Mouse (Mus musculus) forebrain, embryonic 10.5 days (tissue): ENCODE results near the gene Kcnma1. TPM values are rescaled to one million over a fixed set of nuclear protein-coding genes. Genes with fewer than 3 reads are reported as not detected.
A peak's percentile ranks its signal among the peaks of the same experiment; 100 is the strongest.

Experiments
- DNase-seq: peaks from one replicate; pipeline ENCODE4 v3.0.0-alpha.2; 2017; ENCODE audit warnings: low spot score; ENCODE audit errors: extremely low spot score
- H3K27ac ChIP-seq: fragments of 300-500 bp; sonication (generic); 2 replicates; pipeline ENCODE4 v1.5.1; 2016; ENCODE audit warnings: mild to moderate bottlenecking
- H3K27me3 ChIP-seq: fragments of 300-500 bp; sonication (generic); 2 replicates; pipeline ENCODE4 v1.6.1; 2016; ENCODE audit warnings: mild to moderate bottlenecking; ENCODE audit not compliant: poor library complexity, severe bottlenecking
- H3K36me3 ChIP-seq: fragments of 300-500 bp; sonication (generic); replicated peaks from 2 replicates; pipeline ENCODE4 v1.6.1; 2016; ENCODE audit warnings: mild to moderate bottlenecking, moderate library complexity
- H3K4me1 ChIP-seq: fragments of 300-500 bp; sonication (generic); 2 replicates; pipeline ENCODE4 v1.6.1; 2016
- H3K4me3 ChIP-seq: fragments of 300-500 bp; sonication (generic); 2 replicates; pipeline ENCODE4 v1.5.1; 2016; ENCODE audit warnings: mild to moderate bottlenecking, moderate library complexity
- H3K9me3 ChIP-seq: fragments of 300-500 bp; sonication (generic); 2 replicates; pipeline ENCODE4 v1.6.1; 2016; ENCODE audit warnings: mild to moderate bottlenecking, moderate library complexity
- WGBS: fragments of 180-500 bp; shearing (Covaris S2); methylation state at CpG from one replicate; pipeline ENCODE4 v1.1.7; 2016; 5-methylcytosine and 5-hydroxymethylcytosine counted together
- polyA plus RNA-seq: library from polyadenylated mRNA; unstranded; fragments of >200 nt; fragmentation: Nextera tagmentation; extraction: Ambion mirVana; gene quantifications from 2 replicates; pipeline ENCODE4 v1.2.1, GENCODE M21; 2016

The Kcnma1 gene
- polyA plus RNA-seq, 1 experiment from 2014 or later = 0.32 TPM

- no peaks in the 10 kb centered on the region for H3K9me3 ChIP-seq
- H3K27me3 ChIP-seq = no peaks in the 10 kb centered on the region
- no peak overlapping the region for H3K27ac ChIP-seq
- 57% methylated on average over 13 of the region's 13 CpGs for WGBS
- peak; percentile 47 for DNase-seq
- 0 out of 2 replicates have a peak, but pooled peaks cover 4% of the 10 kb centered on the region for H3K4me1 ChIP-seq
- no peaks in the 10 kb centered on the region for H3K36me3 ChIP-seq
- no peak overlapping the region for H3K4me3 ChIP-seq
Measured at GRCm38 (mm10) chr14:23791261-23791691, 223.0 kb downstream of the Kcnma1 start.

DNA sequence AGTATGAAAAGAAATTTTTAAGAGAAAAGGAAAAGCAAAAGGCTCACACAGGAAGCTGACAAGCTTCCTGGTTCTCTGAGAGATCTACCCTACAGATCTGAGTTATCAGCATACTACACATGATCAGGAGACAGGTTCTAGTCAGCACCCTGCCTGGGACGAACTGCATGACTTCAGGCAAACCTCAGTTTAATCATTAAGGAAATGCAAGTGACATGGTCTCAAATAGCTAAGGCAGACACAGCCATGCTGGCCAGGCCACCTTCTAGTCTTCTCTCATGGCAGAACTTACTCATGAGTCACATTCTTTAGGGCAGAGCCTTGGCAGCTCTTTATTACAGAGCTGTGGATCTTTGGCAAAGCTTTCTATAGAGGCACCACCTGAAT, 227.6 kb downstream of the Kcnma1 start:
- Histone ChIP-seq H3K9me3 (no peaks in the 10 kb centered on the region), H3K4me3 (no peak overlapping the region), H3K4me1 (peaks cover 13% of the 10 kb centered on the region), H3K27me3 (no peaks in the 10 kb centered on the region), H3K36me3 (no peaks in the 10 kb centered on the region), H3K27ac (no peak overlapping the region)
- WGBS = 65% methylated on average over 1 of the region's 1 CpGs
- DNase-seq = no peak

DNA sequence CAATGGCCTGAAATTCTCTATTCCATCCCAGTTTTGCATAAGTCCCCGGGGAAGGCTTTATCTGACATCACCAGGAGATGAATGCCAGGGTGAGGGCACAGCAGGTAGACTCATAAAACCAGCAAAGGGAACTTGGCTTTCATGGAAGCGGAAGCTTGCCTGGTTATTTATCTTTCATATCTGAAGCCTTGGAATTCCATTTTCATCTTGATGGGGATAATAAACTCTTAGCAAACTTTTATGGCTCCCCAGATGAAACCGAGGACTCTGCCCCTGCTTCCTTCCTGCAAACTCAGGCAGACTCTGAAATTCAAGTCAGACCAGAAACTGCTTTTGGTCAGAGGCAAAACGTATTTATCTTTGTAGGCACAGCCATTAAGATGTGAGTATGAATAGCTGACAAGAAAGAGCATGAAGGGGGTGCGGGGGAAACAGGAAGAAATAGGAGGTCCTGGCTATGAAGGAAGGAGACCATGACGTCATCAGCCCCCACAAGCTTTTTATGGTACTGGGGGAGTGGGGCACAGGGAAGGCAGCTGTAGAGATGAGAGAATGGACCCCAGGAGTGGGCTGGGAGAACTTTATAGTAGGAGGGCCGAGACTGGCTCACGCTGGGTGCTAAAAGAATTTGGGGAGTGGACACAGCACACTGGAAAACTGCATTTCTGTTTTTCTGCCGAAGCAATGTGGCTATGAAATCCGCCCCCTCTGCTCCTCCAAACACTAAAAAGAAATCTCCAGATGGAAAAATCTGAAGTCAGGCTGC, 228.2 kb downstream of the Kcnma1 start:
- H3K4me3 ChIP-seq = no peak overlapping the region
- no peak overlapping the region for H3K27ac ChIP-seq
- H3K27me3 ChIP-seq = no peaks in the 10 kb centered on the region
- H3K9me3 ChIP-seq = no peaks in the 10 kb centered on the region
- H3K36me3 ChIP-seq = no peaks in the 10 kb centered on the region
- DNase-seq = no peak
- peaks cover 13% of the 10 kb centered on the region for H3K4me1 ChIP-seq
- WGBS = 75% methylated on average over 10 of the region's 10 CpGs

DNA sequence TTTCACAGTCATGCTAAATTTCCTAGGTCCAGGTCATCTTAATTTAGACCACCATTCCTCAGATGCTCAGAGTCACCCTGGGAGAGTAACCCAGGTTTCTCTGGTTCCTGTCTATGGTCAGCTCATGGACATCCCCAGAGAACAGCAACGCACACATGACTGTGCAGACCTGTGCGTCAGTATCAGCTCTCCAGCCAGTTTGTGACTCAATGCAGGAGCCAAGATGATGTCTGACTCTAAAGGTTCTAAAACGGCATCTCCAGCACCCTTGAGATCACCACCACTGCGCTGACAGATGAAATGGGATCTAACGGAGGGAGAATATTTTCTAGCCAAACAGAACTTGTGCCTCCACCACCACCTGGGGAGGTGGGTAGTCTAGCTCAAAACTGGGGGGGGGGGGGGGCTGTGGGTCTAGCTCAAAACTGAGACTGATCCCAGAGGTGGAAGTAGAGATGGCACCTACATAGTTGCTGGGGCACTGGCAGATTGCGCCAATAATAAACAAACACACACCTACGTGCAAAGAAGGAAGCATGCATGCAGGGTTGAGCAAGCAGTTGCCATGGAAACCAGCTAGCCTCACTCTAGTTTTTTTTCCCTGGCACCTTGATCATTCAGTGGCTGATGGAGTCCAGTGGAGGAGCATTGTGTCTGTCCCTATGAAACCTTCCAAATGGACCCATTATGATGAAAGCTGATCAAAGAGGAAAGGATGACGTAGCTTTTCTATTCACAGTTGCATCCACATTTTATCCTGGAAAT, 231.3 kb downstream of the Kcnma1 start:
- H3K9me3 ChIP-seq = no peaks in the 10 kb centered on the region
- peaks cover 13% of the 10 kb centered on the region for H3K4me1 ChIP-seq
- no peak overlapping the region for H3K27ac ChIP-seq
- H3K4me3 ChIP-seq = no peak overlapping the region
- no peaks in the 10 kb centered on the region for H3K27me3 ChIP-seq
- DNase-seq = no peak
- no peaks in the 10 kb centered on the region for H3K36me3 ChIP-seq
- 73% methylated on average over 8 of the region's 8 CpGs for WGBS

- Histone ChIP-seq H3K36me3 (no peaks in the 10 kb centered on the region), H3K9me3 (no peaks in the 10 kb centered on the region), H3K4me1 (no peaks in the 10 kb centered on the region), H3K4me3 (no peak overlapping the region), H3K27ac (no peak overlapping the region), H3K27me3 (no peaks in the 10 kb centered on the region)
- WGBS = 96% methylated on average over 2 of the region's 2 CpGs
- DNase-seq = no peak
Measured at GRCm38 (mm10) chr14:23774542-23774941, 239.7 kb downstream of the Kcnma1 start.

- H3K27me3 ChIP-seq = no peaks in the 10 kb centered on the region
- 89% methylated on average over 3 of the region's 3 CpGs for WGBS
Measured at GRCm38 (mm10) chr14:23772685-23773084, 241.6 kb downstream of the Kcnma1 start.

DNA sequence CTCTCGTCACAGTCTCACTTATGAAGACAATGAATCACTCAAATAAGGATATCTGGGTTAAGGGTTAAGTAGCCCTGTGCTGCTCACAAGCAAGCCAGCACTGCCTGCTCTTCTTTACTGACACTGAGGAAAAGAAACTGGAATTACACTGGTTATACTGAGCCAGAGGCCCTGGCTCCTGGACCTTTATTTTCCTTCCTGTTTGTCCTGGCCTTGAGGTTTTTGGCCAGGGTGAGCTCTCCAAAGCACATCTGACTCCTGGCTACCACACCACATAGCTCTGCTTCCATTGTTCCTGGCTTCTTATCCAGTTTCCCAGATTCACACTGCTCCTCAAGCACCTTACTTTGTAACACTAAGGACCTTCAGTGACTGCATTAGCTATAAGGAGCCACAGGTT, 242.5 kb downstream of the Kcnma1 start:
- Histone ChIP-seq H3K36me3 (no peaks in the 10 kb centered on the region), H3K4me3 (no peak overlapping the region), H3K27me3 (no peaks in the 10 kb centered on the region), H3K27ac (no peak overlapping the region), H3K9me3 (no peaks in the 10 kb centered on the region), H3K4me1 (no peaks in the 10 kb centered on the region)
- 79% methylated on average over 1 of the region's 1 CpGs for WGBS
- no peak for DNase-seq

More at GRCm38 (mm10) chr14:23772685-23773084, 241.6 kb downstream of the Kcnma1 start:
- Histone ChIP-seq H3K4me1 (no peaks in the 10 kb centered on the region), H3K9me3 (no peaks in the 10 kb centered on the region), H3K27ac (no peak overlapping the region), H3K4me3 (no peak overlapping the region), H3K36me3 (no peaks in the 10 kb centered on the region)
- no peak for DNase-seq

DNA sequence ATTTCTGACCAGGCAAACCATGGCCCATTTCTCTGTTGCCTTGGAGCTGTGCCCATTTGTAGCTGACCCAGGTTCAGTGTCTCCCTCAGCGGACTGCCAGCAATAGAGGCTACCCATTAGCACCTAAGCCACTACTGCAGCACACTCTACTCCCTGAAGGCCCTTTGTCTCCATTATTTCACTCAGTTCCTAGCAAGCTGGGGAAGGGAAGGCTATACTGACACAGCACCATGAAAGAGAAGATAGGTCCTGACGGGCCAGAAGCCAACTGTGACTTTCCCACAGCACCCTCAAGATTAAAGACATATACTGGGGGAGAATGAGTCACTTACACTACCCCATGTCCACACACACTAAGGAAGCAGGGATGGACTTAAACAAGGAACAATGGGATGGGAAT, 251.8 kb downstream of the Kcnma1 start:
- Histone ChIP-seq H3K36me3 (no peaks in the 10 kb centered on the region), H3K27me3 (no peaks in the 10 kb centered on the region), H3K4me1 (no peaks in the 10 kb centered on the region), H3K4me3 (no peak overlapping the region), H3K27ac (no peak overlapping the region), H3K9me3 (no peaks in the 10 kb centered on the region)
- 87% methylated on average over 2 of the region's 2 CpGs for WGBS
- no peak for DNase-seq

- Histone ChIP-seq H3K4me3 (no peak overlapping the region), H3K27me3 (no peaks in the 10 kb centered on the region), H3K4me1 (no peaks in the 10 kb centered on the region), H3K9me3 (no peaks in the 10 kb centered on the region), H3K36me3 (no peaks in the 10 kb centered on the region), H3K27ac (no peak overlapping the region)
- WGBS = 94% methylated on average over 5 of the region's 5 CpGs
- no peak for DNase-seq
Measured at GRCm38 (mm10) chr14:23759626-23760025, 254.7 kb downstream of the Kcnma1 start.

GRCm38 (mm10) chr14:23758421-23758820, 255.9 kb downstream of the Kcnma1 start:
- H3K27ac ChIP-seq = no peak overlapping the region
- no peak overlapping the region for H3K4me3 ChIP-seq
- no peaks in the 10 kb centered on the region for H3K36me3 ChIP-seq
- no peak for DNase-seq
- 76% methylated on average over 1 of the region's 1 CpGs for WGBS
- H3K27me3 ChIP-seq = no peaks in the 10 kb centered on the region
- no peaks in the 10 kb centered on the region for H3K9me3 ChIP-seq
- H3K4me1 ChIP-seq = no peaks in the 10 kb centered on the region

- H3K4me3 ChIP-seq = no peak overlapping the region
- no peaks in the 10 kb centered on the region for H3K4me1 ChIP-seq
- 91% methylated on average over 2 of the region's 2 CpGs for WGBS
- H3K27me3 ChIP-seq = no peaks in the 10 kb centered on the region
- DNase-seq = no peak
- H3K27ac ChIP-seq = no peak overlapping the region
- H3K36me3 ChIP-seq = no peaks in the 10 kb centered on the region
- no peaks in the 10 kb centered on the region for H3K9me3 ChIP-seq
Measured at GRCm38 (mm10) chr14:23748011-23748410, 266.3 kb downstream of the Kcnma1 start.

DNA sequence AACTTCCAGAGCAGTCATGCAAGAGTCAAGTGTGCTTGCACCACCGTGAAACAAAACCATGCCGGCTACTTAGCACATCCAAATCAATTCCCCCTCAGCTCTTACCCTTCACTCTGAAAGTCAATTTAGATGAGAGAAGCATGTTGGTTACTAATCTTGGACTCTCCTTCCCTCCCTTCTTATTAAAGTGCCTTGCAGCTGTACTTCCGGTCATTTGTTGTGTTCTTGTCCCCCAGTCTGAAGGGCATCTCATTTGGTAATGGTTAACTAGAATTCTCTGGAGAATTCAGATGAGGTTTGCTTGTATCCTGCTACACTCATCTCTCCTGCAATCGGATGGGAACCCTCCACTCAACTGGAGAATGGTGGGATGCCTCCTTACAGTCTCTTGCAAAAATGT, 267.3 kb downstream of the Kcnma1 start:
- WGBS = 87% methylated on average over 4 of the region's 4 CpGs
- Histone ChIP-seq H3K4me1 (no peaks in the 10 kb centered on the region), H3K27ac (no peak overlapping the region), H3K9me3 (no peaks in the 10 kb centered on the region), H3K27me3 (no peaks in the 10 kb centered on the region), H3K4me3 (no peak overlapping the region), H3K36me3 (no peaks in the 10 kb centered on the region)
- no peak for DNase-seq

GRCm38 (mm10) chr14:23741531-23741930, 272.8 kb downstream of the Kcnma1 start:
- Histone ChIP-seq H3K36me3 (no peaks in the 10 kb centered on the region), H3K4me1 (no peaks in the 10 kb centered on the region)

More at GRCm38 (mm10) chr14:23741531-23741930, 272.8 kb downstream of the Kcnma1 start:
- Histone ChIP-seq H3K27ac (no peak overlapping the region), H3K9me3 (no peaks in the 10 kb centered on the region), H3K4me3 (no peak overlapping the region), H3K27me3 (no peaks in the 10 kb centered on the region)
- no peak for DNase-seq
